Mouse (Mus musculus) megakaryocyte, embryonic 14.5 days (primary cell): Measurements from ENCODE around the gene Srgap2.

Experiments used
- FLI1 ChIP-seq: IDR thresholded peaks from 2 replicates; pipeline ENCODE4 v1.6.1; 2012; ENCODE audit warnings: low read length, inconsistent platforms, mixed read lengths
- GATA1 ChIP-seq: IDR thresholded peaks from 3 replicates; pipeline ENCODE4 v1.6.1; 2012; ENCODE audit warnings: mixed read lengths, low read length, inconsistent platforms, borderline replicate concordance

DNA sequence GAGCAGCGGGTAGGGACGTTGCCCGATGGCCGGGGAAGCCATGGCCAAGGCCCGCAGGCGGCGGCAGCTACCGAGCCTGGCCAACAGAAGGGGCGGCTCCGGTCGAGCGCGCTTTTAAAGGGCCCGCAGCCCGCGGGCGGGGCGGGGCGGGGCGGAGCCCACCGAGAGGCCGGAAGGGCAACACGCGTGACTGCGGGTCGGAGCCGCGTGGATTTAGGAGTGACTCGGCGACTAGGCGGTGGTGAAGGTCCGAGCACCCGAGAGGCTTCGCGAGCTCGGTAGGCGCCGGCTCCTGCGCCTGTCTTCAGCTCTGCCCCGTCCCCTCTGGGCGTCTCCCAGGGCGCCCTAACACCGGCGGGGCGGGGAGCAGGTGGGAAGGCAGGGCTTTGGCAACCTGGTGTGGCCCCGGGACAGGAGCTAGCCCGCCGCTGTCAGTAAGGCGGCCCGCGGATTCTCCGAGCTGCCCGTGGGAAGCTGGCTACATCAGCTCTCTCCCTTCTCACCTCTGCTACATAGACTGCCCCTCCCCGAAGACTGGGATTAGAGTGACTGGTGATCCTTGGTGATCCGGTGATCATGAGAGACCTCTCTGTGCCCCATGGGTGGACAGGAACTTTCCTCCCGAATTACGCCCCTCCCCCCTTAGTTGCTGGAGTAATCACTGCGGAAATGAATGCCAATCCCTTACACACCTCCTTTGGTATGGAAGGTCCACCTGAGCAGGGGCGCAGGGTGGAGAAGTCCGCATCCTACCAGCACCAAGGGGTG is 281.9 kb downstream of the Srgap2 start, which contains the start of gene Rassf5:
- TF ChIP-seq GATA1 (no peak), FLI1 (no peak)
